Mouse (Mus musculus) heart, adult 18-20 months (tissue): Measurements from ENCODE around the gene Psma6. TPM values are rescaled to one million over a fixed set of nuclear protein-coding genes. Genes with fewer than 3 reads are reported as not detected.
A peak's percentile ranks its signal among the peaks of the same experiment; 100 is the strongest.
"Not testable (repeated sequence)": the region's sequence is repeated elsewhere in the genome, so short reads cannot be mapped to it uniquely, and the experiment has no call there.

ENCODE experiments used
- DNase-seq, 2 experiments: peaks; one replicate each; pipeline ENCODE4 v3.0.0; 2021 to 2022; ENCODE audit warnings: mixed read lengths in 1 of 2
- long read RNA-seq, 2 experiments: library from polyadenylated mRNA; stranded (forward); transcript quantifications; one replicate each; pipeline ENCODE4 v2.0.0; 2021
- total RNA-seq, 2 experiments: library from RNA; stranded (reverse); gene quantifications; 2 replicates each; pipeline ENCODE4 v1.2.3; 2021

Psma6 gene
- total RNA-seq, result 100 to 1,000 TPM; 171 to 180 TPM
- long read RNA-seq, experiment 1, transcript Psma6-201 (7 exons, 1,042 nt), result major isoform, 82 of 93 reads
- long read RNA-seq, experiment 1, partial matches to known transcripts, result 9 of 93 reads
- long read RNA-seq, experiment 1, other reads (novel, unspliced or antisense), result 2 of 93 reads
- long read RNA-seq, experiment 2, transcript Psma6-201 (7 exons, 1,042 nt), result major isoform, 66 of 71 reads
- long read RNA-seq, experiment 2, partial matches to known transcripts, result 4 of 71 reads
- long read RNA-seq, experiment 2, other reads (novel, unspliced or antisense), result 1 of 71 reads

- DNase-seq, result no peak
Measured at GRCm38 (mm10) chr12:55384023-55384749, at the start of gene Psma6. TSS of gene Psma6 (plus strand) at chr12:55384222.

- DNase-seq, result not testable (repeated sequence)
Measured at GRCm38 (mm10) chr12:55338490-55338889, 45.5 kb upstream of the Psma6 start.

GRCm38 (mm10) chr12:55343045-55343444 is 41.0 kb upstream of the Psma6 start:
- not testable (repeated sequence) for DNase-seq

- no peak for DNase-seq
Measured at GRCm38 (mm10) chr12:55343998-55344397, 40.0 kb upstream of the Psma6 start.

- DNase-seq, result peak; percentile 2 to 14
Measured at GRCm38 (mm10) chr12:55344583-55344982, 39.4 kb upstream of the Psma6 start.

GRCm38 (mm10) chr12:55353423-55353822 is 30.6 kb upstream of the Psma6 start:
- no peak for DNase-seq

- DNase-seq, result peak; percentile 51 to 71
Measured at GRCm38 (mm10) chr12:55354904-55355303, 29.1 kb upstream of the Psma6 start.

- DNase-seq, result no peak
Measured at GRCm38 (mm10) chr12:55357303-55357702, 26.7 kb upstream of the Psma6 start.

- DNase-seq, result peak in 1 of 2 experiments; percentile 52
Measured at GRCm38 (mm10) chr12:55360929-55361328, 23.1 kb upstream of the Psma6 start.

GRCm38 (mm10) chr12:55365083-55365482 is 18.9 kb upstream of the Psma6 start:
- DNase-seq, result no peak

GRCm38 (mm10) chr12:55372424-55373055 is 11.5 kb upstream of the Psma6 start:
- peak in 1 of 2 experiments; percentile 64 for DNase-seq

GRCm38 (mm10) chr12:55376956-55377609 is 6.9 kb upstream of the Psma6 start:
- DNase-seq, result peak in 1 of 2 experiments; percentile 52

GRCm38 (mm10) chr12:55377610-55377980 is 6.4 kb upstream of the Psma6 start:
- no peak for DNase-seq

- DNase-seq, result no peak
Measured at GRCm38 (mm10) chr12:55384826-55385225, 804 bp downstream of the Psma6 start.

- peak; percentile 72 to 89 for DNase-seq
Measured at GRCm38 (mm10) chr12:55385931-55386330, 1.9 kb downstream of the Psma6 start.

GRCm38 (mm10) chr12:55386456-55386855 is 2.4 kb downstream of the Psma6 start:
- no peak for DNase-seq

- DNase-seq, result no peak
Measured at GRCm38 (mm10) chr12:55387083-55387787, 3.2 kb downstream of the Psma6 start.

GRCm38 (mm10) chr12:55387788-55388465 is 3.9 kb downstream of the Psma6 start:
- peak in 1 of 2 experiments; percentile 57 for DNase-seq

GRCm38 (mm10) chr12:55388478-55388877 is 4.5 kb downstream of the Psma6 start:
- peak; percentile 61 to 62 for DNase-seq

GRCm38 (mm10) chr12:55389132-55390081 is 5.4 kb downstream of the Psma6 start:
- DNase-seq, result peak in 1 of 2 experiments; percentile 67
